Mouse (Mus musculus) ES-E14 (cell line): Measurements from ENCODE around the gene Dynll2.

Experiments used
- ZC3H11A ChIP-seq: IDR thresholded peaks from 2 replicates; pipeline ENCODE4 v1.6.1; 2012; ENCODE audit warnings: low read depth, mild to moderate bottlenecking, inconsistent platforms, low read length, borderline replicate concordance
- ZNF384 ChIP-seq: IDR thresholded peaks from 2 replicates; pipeline ENCODE4 v1.6.1; 2012; ENCODE audit warnings: low read depth, low read length, inconsistent platforms

DNA sequence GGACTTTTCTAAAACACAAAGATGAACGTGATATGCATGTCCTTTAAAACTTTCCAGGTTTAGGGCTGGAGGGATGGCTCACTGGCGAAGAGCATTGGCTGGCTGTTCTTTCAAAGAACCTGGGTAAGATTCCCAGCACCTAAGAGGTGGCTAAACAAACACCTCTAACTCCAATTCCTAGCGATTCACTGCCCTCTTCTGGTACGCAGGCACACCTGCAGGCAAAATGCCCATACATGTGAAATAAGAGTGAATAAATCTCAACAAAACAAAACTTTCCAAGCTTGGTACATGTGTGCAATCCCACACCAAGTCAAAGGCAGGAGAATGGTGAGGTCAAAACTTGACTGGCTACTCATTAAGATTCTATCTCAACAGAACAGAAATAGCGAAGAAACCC lies 12.4 kb upstream of the Dynll2 start:
- TF ChIP-seq ZNF384 = no peak
- TF ChIP-seq ZC3H11A = no peak
